Mouse (Mus musculus) neural tube, embryonic 11.5 days (tissue): ENCODE measurements at regions not wholly inside any gene's neighbourhood (a gene's known extent, or its start where the extent isn't known, plus 50 kb on each side); places are given as distances from the start of the nearest gene placed in this dataset.

Experiments
- ATAC-seq: fragments of 200-750 bp; cut with Nextera tagmentation; 2 replicates; pipeline ENCODE4 v1.8.0; 2017; ENCODE audit warnings: moderate number of reproducible peaks, mild to moderate bottlenecking, moderate TSS enrichment, moderate library complexity; ENCODE audit not compliant: insufficient read depth, low FRiP score, low TSS enrichment
- DNase-seq: peaks from one replicate; pipeline ENCODE4 v3.0.0-alpha.2; 2015; ENCODE audit warnings: low spot score
- H3K27ac ChIP-seq: fragments of 300-500 bp; sonication (generic); 2 replicates; pipeline ENCODE4 v1.5.1; 2014; ENCODE audit warnings: low read depth, mild to moderate bottlenecking, low read length
- H3K27me3 ChIP-seq: fragments of 300-500 bp; sonication (generic); 2 replicates; pipeline ENCODE4 v1.6.1; 2014; ENCODE audit warnings: mild to moderate bottlenecking, low read length, mixed read lengths; ENCODE audit not compliant: control insufficient read depth, insufficient read depth
- H3K36me3 ChIP-seq: fragments of 300-500 bp; sonication (generic); 2 replicates; pipeline ENCODE4 v1.6.1; 2014; ENCODE audit warnings: mild to moderate bottlenecking, low read length, moderate library complexity, mixed read lengths; ENCODE audit not compliant: control insufficient read depth, insufficient read depth
- H3K4me1 ChIP-seq: fragments of 300-500 bp; sonication (generic); 2 replicates; pipeline ENCODE4 v1.6.1; 2014; ENCODE audit warnings: low read length, mixed read lengths; ENCODE audit not compliant: control insufficient read depth, insufficient read depth
- H3K4me2 ChIP-seq: fragments of 300-500 bp; sonication (generic); 2 replicates; pipeline ENCODE4 v1.6.1; 2014; ENCODE audit warnings: low read depth, mild to moderate bottlenecking, moderate library complexity
- H3K4me3 ChIP-seq: fragments of 300-500 bp; sonication (generic); 2 replicates; pipeline ENCODE4 v1.5.1; 2014; ENCODE audit warnings: low read depth, low read length
- H3K9ac ChIP-seq: fragments of 300-500 bp; sonication (generic); 2 replicates; pipeline ENCODE4 v1.6.1; 2014; ENCODE audit warnings: mild to moderate bottlenecking, low read length
- H3K9me3 ChIP-seq: fragments of 300-500 bp; sonication (generic); 2 replicates; pipeline ENCODE4 v1.6.1; 2016; ENCODE audit warnings: low read length; ENCODE audit not compliant: control insufficient read depth
- WGBS: fragments of 180-500 bp; shearing (Covaris S2); extraction: QIAGEN DNeasy Blood & Tissue Kit; methylation state at CpG from one replicate; pipeline ENCODE4 v1.1.7; 2014; 5-methylcytosine and 5-hydroxymethylcytosine counted together

DNA sequence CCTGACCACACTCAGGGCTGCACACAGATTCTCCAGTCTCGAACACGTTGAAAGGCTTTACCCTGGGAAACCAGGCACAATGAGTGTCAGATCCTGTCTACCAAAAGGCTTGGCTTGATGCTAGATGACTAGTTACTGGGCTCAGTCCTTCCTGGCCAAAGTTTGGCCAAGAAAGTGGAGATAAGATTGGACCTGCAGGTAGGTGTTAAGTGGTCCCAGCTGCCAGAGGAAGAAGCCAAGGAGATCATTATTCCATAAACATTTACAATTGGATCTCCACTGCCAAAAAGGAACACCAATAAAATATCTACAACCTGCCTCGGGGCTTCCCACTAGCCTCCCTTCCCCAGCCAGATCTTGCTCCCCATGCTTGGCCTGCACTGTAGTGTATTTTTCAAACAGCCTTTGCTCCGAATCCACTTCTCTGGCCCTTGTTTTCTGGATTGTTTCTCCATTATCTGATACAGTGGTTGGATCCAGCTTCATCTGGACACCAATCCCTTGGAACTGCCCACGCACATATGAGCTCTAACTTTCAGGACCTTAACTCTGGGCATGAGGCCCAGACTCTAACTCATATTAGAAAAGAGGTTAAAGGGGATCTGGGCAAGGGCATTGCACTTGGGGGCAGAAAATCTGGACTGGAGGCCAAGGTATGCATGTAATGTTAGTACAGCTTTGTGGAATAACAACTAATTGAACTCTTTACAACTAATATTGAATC, 345.3 kb upstream of the Intu start:
- no peaks in the 10 kb centered on the region for H3K4me1 ChIP-seq

DNA sequence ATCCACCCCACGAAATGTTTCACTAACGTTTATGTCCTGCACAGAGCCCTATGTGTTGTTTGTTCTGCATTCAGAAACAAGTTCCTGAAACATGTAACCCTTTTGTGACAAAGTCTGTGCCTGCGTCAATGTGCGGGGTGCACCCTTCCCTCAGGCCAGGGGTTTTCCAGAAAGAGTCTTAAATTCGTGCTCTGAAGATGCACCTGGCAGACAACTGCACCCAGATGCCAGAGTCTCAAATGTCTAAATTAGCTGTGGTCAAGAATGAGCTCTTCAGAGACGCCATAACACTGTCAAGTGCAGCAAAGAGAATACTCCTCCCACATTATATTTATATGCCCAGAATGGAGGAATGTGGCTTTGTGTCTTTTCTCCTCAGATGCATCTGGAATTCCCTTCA, 341.6 kb upstream of the Intu start:
- Histone ChIP-seq H3K4me1 (no peaks in the 10 kb centered on the region), H3K4me3 (no peak overlapping the region), H3K9me3 (no peaks in the 10 kb centered on the region), H3K36me3 (no peaks in the 10 kb centered on the region), H3K9ac (no peak overlapping the region), H3K27me3 (no peaks in the 10 kb centered on the region), H3K27ac (no peak overlapping the region), H3K4me2 (no peak overlapping the region)
- no peak for DNase-seq
- 80% methylated on average over 6 of the region's 6 CpGs for WGBS
- ATAC-seq: no peak

More for the DNA sequence above, 345.3 kb upstream of the Intu start:
- DNase-seq: no peak
- ATAC-seq: no peak
- H3K4me3 ChIP-seq: no peak overlapping the region
- no peak overlapping the region for H3K4me2 ChIP-seq
- no peaks in the 10 kb centered on the region for H3K9me3 ChIP-seq
- H3K27me3 ChIP-seq: no peaks in the 10 kb centered on the region
- WGBS: 90% methylated on average over 5 of the region's 5 CpGs
- no peak overlapping the region for H3K27ac ChIP-seq
- H3K9ac ChIP-seq: no peak overlapping the region
- no peaks in the 10 kb centered on the region for H3K36me3 ChIP-seq

DNA sequence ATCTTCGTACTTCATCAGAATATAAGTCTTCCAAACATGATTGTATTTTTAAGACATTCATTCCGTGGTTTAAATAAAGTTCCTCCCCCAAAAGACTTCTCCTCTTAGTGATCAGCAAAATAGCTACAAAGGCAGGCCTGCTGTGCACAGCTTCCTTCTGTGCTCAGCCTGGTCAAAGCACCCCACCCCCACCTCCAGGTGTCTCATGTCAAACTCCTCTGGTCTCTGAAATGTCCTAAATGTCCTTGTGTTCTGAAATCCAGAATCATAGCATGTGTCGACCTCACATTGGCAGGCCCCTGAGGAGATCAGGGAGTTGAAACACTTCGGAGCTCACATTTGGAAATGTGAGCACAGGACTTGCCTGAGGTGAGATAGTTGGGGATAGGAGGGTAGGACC, 341.1 kb upstream of the Intu start:
- Histone ChIP-seq H3K9ac (no peak overlapping the region), H3K36me3 (no peaks in the 10 kb centered on the region), H3K27me3 (no peaks in the 10 kb centered on the region), H3K4me1 (no peaks in the 10 kb centered on the region), H3K27ac (no peak overlapping the region), H3K4me2 (no peak overlapping the region), H3K9me3 (no peaks in the 10 kb centered on the region), H3K4me3 (no peak overlapping the region)
- WGBS: 66% methylated on average over 4 of the region's 4 CpGs
- no peak for ATAC-seq
- no peak for DNase-seq

DNA sequence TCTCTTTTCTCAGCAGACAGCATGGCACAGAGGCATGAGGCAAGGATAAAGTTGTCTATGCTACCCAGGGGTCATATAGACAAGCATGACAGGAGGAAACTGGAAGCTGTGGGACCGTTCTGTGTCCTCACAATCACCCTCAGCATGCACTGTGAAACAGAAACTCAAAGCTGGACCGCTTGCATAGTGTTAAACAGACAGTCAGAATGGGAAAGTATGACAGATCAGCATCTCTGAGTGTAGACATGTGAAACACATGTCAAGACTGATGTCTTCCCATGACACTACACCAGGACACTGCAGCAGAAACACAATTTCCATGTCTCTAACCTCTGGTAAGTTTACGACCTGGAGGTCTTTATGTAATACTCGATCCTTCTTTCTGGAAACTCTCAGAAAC, 330.9 kb upstream of the Intu start:
- 86% methylated on average over 4 of the region's 4 CpGs for WGBS
- no peak for DNase-seq
- Histone ChIP-seq H3K9me3 (no peaks in the 10 kb centered on the region), H3K4me2 (no peak overlapping the region), H3K4me1 (no peaks in the 10 kb centered on the region), H3K27ac (no peak overlapping the region), H3K27me3 (no peaks in the 10 kb centered on the region), H3K36me3 (no peaks in the 10 kb centered on the region), H3K9ac (no peak overlapping the region), H3K4me3 (no peak overlapping the region)
- ATAC-seq: no peak

DNA sequence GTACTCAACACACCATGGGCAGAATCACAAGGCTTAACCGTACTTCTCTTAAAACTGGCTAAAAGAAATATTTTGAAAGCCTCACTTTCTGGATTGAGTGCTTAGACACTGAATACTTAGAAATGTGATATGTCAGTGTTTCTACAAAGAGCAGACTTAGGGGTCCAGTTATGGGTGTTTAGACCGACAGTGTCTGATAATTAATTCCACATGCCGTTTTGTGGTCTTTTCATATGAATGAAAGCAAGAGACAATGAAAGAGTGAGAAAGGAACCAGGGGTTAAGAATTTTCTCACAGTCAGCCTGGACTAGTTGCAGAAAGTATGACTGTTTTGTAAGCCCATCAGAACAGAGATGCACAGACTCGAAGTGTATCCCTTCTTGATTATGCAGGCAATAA, 324.8 kb upstream of the Intu start:
- DNase-seq: no peak

DNA sequence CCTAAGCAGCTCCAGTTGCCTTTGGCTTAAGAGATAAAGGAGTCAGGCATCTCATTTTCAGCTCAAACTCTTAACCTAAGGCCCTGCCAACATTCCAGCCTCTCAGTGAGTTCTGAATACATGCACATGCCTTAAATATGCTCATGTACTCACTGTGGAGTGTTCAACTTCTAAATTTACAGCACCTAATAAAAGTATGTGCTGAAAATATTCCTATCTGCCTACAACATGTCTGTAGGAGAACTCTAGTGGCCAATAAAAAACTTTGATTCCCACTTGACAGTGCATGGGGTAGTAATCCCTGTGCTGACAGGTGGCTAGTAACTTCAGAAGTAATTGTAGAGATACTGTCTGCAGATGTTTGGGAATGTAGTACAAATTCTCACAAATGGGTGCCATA, 319.3 kb upstream of the Intu start:
- Histone ChIP-seq H3K27ac (no peak overlapping the region), H3K36me3 (no peaks in the 10 kb centered on the region), H3K9me3 (no peaks in the 10 kb centered on the region), H3K4me1 (no peaks in the 10 kb centered on the region), H3K4me3 (no peak overlapping the region), H3K4me2 (no peak overlapping the region), H3K9ac (no peak overlapping the region), H3K27me3 (no peaks in the 10 kb centered on the region)
- ATAC-seq: no peak
- DNase-seq: no peak

More for the DNA sequence above, 324.8 kb upstream of the Intu start:
- H3K4me2 ChIP-seq: no peak overlapping the region
- 52% methylated on average over 4 of the region's 4 CpGs for WGBS
- H3K9me3 ChIP-seq: no peaks in the 10 kb centered on the region
- no peaks in the 10 kb centered on the region for H3K27me3 ChIP-seq
- no peak overlapping the region for H3K9ac ChIP-seq
- ATAC-seq: no peak
- no peaks in the 10 kb centered on the region for H3K36me3 ChIP-seq
- 0 out of 2 replicates have a peak, but pooled peaks cover 2% of the 10 kb centered on the region for H3K4me1 ChIP-seq
- H3K4me3 ChIP-seq: no peak overlapping the region
- no peak overlapping the region for H3K27ac ChIP-seq

DNA sequence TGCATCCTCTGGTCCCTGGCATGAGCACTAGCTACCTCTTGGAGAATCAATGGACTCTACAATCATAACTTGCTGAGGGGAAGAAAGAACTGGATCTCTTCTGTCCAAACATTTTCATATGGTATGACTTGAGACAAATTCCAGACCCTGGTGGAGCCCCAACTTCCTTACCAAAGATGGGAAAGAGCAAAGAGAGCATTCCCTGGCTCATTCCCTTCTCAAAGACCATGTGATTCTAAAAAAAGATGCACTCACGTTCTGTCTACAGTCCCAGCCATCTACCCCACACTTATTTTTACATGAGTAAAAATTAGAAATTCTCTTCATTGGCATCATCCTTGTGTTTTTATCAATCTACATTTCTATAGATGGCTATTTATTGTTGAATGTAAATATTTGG, 304.3 kb upstream of the Intu start:
- WGBS: 84% methylated on average over 1 of the region's 1 CpGs
- H3K4me2 ChIP-seq: no peak overlapping the region
- no peaks in the 10 kb centered on the region for H3K4me1 ChIP-seq
- no peak overlapping the region for H3K27ac ChIP-seq
- no peaks in the 10 kb centered on the region for H3K27me3 ChIP-seq
- no peaks in the 10 kb centered on the region for H3K36me3 ChIP-seq
- no peak overlapping the region for H3K4me3 ChIP-seq
- ATAC-seq (no peak), DNase-seq (no peak)
- H3K9me3 ChIP-seq: no peaks in the 10 kb centered on the region
- no peak overlapping the region for H3K9ac ChIP-seq

DNA sequence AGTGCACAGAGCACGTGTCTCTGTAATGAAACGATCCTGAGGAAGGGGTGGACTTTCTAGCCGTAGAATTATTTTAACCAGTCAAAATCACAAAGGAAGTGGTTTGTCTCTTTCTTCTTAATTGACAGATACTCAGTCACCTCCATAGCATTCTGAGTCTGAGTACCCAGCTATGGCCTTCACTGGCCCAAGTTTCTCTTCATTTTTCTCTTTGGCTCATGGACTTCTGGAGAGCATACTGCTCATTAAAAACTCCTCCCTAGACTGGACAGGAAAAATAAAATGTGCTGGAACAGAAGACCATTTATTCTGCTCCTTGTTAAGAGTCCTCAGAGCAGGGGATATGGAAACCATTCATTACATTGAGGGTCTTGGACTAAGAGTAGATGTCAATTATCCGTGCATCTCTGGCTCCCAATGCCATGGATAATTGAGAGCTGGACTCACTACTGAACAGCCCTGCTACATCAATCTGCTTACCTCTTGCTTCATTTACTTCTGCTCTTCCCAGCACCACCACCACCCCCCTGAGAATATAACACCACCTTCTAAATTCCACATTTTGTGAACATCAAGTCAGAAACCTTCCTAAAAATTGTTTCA, 287.5 kb upstream of the Intu start:
- H3K27ac ChIP-seq: no peak overlapping the region
- WGBS: 67% methylated on average over 4 of the region's 4 CpGs
- H3K9me3 ChIP-seq: no peaks in the 10 kb centered on the region
- DNase-seq (no peak), ATAC-seq (no peak)
- no peak overlapping the region for H3K9ac ChIP-seq
- H3K36me3 ChIP-seq: no peaks in the 10 kb centered on the region
- H3K4me1 ChIP-seq: no peaks in the 10 kb centered on the region
- H3K4me2 ChIP-seq: no peak overlapping the region
- H3K27me3 ChIP-seq: no peaks in the 10 kb centered on the region
- H3K4me3 ChIP-seq: no peak overlapping the region

DNA sequence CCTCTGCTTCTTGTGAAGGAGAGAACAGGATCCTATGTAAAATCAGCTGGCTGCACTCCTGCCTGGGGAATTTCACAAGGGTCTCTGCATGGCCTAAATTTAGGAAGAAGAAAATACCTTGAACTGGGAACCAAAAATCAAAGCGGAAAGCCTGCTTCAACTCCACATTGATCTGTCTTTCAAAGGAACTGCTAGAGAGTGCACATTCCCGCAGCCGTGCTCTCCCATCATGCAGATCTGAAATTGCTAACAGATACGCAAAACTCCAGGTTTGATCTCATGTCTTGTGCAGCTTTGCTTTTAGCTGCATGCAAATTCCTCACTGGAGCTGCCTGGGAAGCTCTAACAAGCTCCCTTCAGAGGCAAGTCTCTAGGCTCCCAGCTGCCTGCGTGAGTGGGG, 276.7 kb upstream of the Intu start:
- H3K4me2 ChIP-seq: no peak overlapping the region
- H3K4me3 ChIP-seq: no peak overlapping the region
- 74% methylated on average over 5 of the region's 5 CpGs for WGBS
- no peaks in the 10 kb centered on the region for H3K9me3 ChIP-seq
- H3K36me3 ChIP-seq: no peaks in the 10 kb centered on the region
- no peak overlapping the region for H3K27ac ChIP-seq
- ATAC-seq: no peak
- H3K9ac ChIP-seq: no peak overlapping the region
- H3K4me1 ChIP-seq: no peaks in the 10 kb centered on the region
- no peak for DNase-seq
- H3K27me3 ChIP-seq: no peaks in the 10 kb centered on the region
